Mouse (Mus musculus) kidney, adult 2 months (tissue): Measurements from ENCODE around the gene Arid1b.

Source experiments
- CTCF ChIP-seq: fragments of 200-500 bp; conservative IDR thresholded peaks from 2 replicates; pipeline ENCODE4 v1.5.1; 2011; ENCODE audit warnings: low read depth, mild to moderate bottlenecking, control low read depth, low read length, moderate library complexity, mixed read lengths; ENCODE audit not compliant: insufficient read depth, insufficient read length
- POLR2A ChIP-seq: fragments of 200-500 bp; IDR thresholded peaks from one replicate; pipeline ENCODE4 v1.6.1; 2011; ENCODE audit warnings: low read depth, low read length, control low read depth

DNA sequence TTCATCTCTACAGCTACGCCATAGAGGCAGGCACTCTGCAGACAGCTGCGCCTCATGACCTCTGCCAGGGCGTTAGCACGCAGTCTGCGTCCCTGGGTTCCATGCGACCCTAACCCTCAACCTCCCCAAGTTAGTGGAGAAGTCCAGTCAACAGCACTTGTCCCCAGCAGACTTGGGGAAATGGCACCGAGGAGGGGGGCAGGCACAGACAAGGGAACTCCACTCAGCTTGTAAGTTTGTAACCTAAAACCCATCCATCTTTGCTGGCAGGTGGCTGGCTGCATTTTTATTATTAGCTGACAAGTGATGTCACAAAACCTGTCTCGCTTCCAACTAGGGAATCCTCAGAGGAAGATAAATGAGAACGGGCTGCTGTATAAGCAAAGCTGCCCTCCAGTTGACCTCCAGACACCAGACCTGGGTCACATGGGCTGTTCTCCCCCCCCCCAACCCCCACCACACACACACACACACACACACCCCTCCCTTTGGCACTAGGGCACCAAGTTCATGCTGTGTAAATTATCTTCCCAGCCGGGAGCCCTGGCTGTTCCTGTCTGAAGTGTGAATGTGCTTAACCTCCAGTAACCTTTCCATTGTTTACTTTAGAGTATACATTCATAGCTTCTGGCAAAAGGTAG lies 330.2 kb downstream of the Arid1b start:
- TF ChIP-seq CTCF, result no peak
- no peak for TF ChIP-seq POLR2A
